Mouse (Mus musculus) testis, adult 2 months (tissue): ENCODE measurements around the gene Pak4.

ENCODE experiments used
- CTCF ChIP-seq: fragments of 200-500 bp; IDR thresholded peaks from 2 replicates; pipeline ENCODE4 v1.5.1; 2012; ENCODE audit warnings: low read depth, mild to moderate bottlenecking, inconsistent platforms, low read length, moderate library complexity; ENCODE audit not compliant: control insufficient read depth, insufficient read depth, insufficient replicate concordance
- POLR2A ChIP-seq: fragments of 200-500 bp; IDR thresholded peaks from 2 replicates; pipeline ENCODE4 v1.6.1; 2012; ENCODE audit warnings: low read depth, mild to moderate bottlenecking, inconsistent platforms, low read length, moderate library complexity; ENCODE audit not compliant: control insufficient read depth

GRCm38 (mm10) chr7:28561967-28562366 is 36.0 kb downstream of the Pak4 start:
- TF ChIP-seq POLR2A: no peak
- TF ChIP-seq CTCF: no peak
